Mouse (Mus musculus) midbrain, embryonic 16.5 days (tissue): ENCODE measurements around the gene Srrm4. TPM values are rescaled to one million over a fixed set of nuclear protein-coding genes. Genes with fewer than 3 reads are reported as not detected.

Source experiments
- ATAC-seq: fragments of 200-750 bp; cut with Nextera tagmentation; 2 replicates; pipeline ENCODE4 v1.8.0; 2017; ENCODE audit warnings: moderate TSS enrichment
- H3K27ac ChIP-seq: fragments of 300-500 bp; sonication (generic); 2 replicates; pipeline ENCODE4 v1.5.1; 2014; ENCODE audit warnings: mild to moderate bottlenecking, low read length, mixed read lengths
- H3K27me3 ChIP-seq: fragments of 300-500 bp; sonication (generic); 2 replicates; pipeline ENCODE4 v1.6.1; 2014; ENCODE audit warnings: low read depth, low read length, mixed read lengths; ENCODE audit not compliant: control insufficient read depth, insufficient read depth
- H3K36me3 ChIP-seq: fragments of 300-500 bp; sonication (generic); 2 replicates; pipeline ENCODE4 v1.6.1; 2014; ENCODE audit warnings: mild to moderate bottlenecking, low read length, moderate library complexity, mixed read lengths; ENCODE audit not compliant: control insufficient read depth, insufficient read depth
- H3K4me1 ChIP-seq: fragments of 300-500 bp; sonication (generic); 2 replicates; pipeline ENCODE4 v1.6.1; 2014; ENCODE audit warnings: mild to moderate bottlenecking, low read length, mixed read lengths; ENCODE audit not compliant: control insufficient read depth, insufficient read depth
- H3K4me2 ChIP-seq: fragments of 300-500 bp; sonication (generic); 2 replicates; pipeline ENCODE4 v1.6.1; 2014; ENCODE audit warnings: mild to moderate bottlenecking, low read length, mixed read lengths
- H3K4me3 ChIP-seq: fragments of 300-500 bp; sonication (generic); 2 replicates; pipeline ENCODE4 v1.5.1; 2014; ENCODE audit warnings: low read depth, mild to moderate bottlenecking, low read length, moderate library complexity, mixed read lengths
- H3K9ac ChIP-seq: fragments of 300-500 bp; sonication (generic); 2 replicates; pipeline ENCODE4 v1.6.1; 2014; ENCODE audit warnings: low read depth, low read length, mixed read lengths
- H3K9me3 ChIP-seq: fragments of 300-500 bp; sonication (generic); replicated peaks from 2 replicates; pipeline ENCODE4 v1.6.1; 2014; ENCODE audit warnings: mild to moderate bottlenecking, low read length, mixed read lengths; ENCODE audit not compliant: control insufficient read depth, poor library complexity, severe bottlenecking
- WGBS: fragments of 180-500 bp; shearing (Covaris S2); extraction: QIAGEN DNeasy Blood & Tissue Kit; methylation state at CpG from one replicate; pipeline ENCODE4 v1.1.7; 2014; 5-methylcytosine and 5-hydroxymethylcytosine counted together
- polyA plus RNA-seq: library from polyadenylated mRNA; unstranded; fragments of >200 nt; fragmentation: Nextera tagmentation; extraction: Ambion mirVana; gene quantifications from 2 replicates; pipeline ENCODE4 v1.2.1, GENCODE M21; 2015

Srrm4 gene
- polyA plus RNA-seq, 1 experiment from 2014 or later = 16.6 TPM

DNA sequence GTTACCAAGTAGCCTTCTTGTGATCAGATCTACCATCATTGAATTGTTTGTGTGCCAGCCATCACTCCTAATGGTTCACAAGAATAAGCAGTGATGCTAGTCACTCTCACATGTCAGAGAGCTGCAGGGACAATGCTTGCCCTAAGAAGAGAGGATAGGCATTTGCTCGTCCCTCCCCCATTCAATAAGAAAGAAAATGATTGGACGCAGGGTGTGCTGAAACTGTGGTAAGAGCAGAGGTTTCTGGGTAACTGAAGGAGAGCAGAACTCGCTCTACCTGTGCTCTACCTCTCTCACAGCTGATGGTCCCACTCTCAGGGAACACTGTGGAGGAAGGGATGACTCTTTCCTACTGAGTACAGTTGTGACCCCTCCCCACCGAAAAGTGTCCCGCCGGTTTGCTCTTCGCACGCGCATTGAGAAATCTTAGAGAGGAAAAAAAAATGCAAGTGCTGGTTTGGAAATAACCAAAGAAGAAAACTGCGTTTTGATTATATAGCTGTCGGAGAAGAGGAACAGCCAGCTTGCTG lies 143.7 kb downstream of the Srrm4 start:
- WGBS = 45% methylated on average over 11 of the region's 11 CpGs
- Histone ChIP-seq H3K9me3 (no peaks in the 10 kb centered on the region), H3K4me3 (no peak overlapping the region), H3K27me3 (no peaks in the 10 kb centered on the region), H3K4me1 (no peaks in the 10 kb centered on the region; the same call in 1 of the 2 replicates), H3K36me3 (peaks cover 25% of the 10 kb centered on the region), H3K9ac (no peak overlapping the region), H3K4me2 (no peak overlapping the region), H3K27ac (no peak overlapping the region)
- ATAC-seq = no peak

DNA sequence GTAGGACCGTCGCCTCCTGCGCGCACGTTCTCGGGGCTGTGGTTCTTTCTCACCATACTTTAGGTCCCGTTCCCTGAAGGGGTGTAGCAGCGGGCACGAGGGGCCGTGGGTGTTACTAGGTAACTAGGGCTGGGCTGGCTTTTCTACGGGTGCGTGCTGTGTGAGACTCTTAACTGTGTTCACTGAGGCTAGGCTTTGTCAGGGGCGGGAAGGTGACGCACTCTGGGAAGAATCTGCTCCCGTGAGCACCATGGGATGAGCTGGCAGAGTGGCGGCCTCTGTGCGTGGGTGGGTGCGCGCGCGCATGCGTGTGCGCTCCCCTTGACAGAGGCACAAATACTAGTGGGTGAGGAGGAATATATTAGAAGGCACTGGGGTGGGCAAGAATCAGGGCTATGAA lies 145.1 kb downstream of the Srrm4 start:
- no peaks in the 10 kb centered on the region; the same call in 1 of the 2 replicates for H3K4me1 ChIP-seq
- H3K4me2 ChIP-seq = no peak overlapping the region
- H3K9ac ChIP-seq = no peak overlapping the region
- H3K27me3 ChIP-seq = no peaks in the 10 kb centered on the region
- no peak for ATAC-seq
- WGBS = 51% methylated on average over 23 of the region's 23 CpGs
- H3K27ac ChIP-seq = no peak overlapping the region
- H3K36me3 ChIP-seq = peaks cover 20% of the 10 kb centered on the region
- H3K9me3 ChIP-seq = no peaks in the 10 kb centered on the region
- no peak overlapping the region for H3K4me3 ChIP-seq

DNA sequence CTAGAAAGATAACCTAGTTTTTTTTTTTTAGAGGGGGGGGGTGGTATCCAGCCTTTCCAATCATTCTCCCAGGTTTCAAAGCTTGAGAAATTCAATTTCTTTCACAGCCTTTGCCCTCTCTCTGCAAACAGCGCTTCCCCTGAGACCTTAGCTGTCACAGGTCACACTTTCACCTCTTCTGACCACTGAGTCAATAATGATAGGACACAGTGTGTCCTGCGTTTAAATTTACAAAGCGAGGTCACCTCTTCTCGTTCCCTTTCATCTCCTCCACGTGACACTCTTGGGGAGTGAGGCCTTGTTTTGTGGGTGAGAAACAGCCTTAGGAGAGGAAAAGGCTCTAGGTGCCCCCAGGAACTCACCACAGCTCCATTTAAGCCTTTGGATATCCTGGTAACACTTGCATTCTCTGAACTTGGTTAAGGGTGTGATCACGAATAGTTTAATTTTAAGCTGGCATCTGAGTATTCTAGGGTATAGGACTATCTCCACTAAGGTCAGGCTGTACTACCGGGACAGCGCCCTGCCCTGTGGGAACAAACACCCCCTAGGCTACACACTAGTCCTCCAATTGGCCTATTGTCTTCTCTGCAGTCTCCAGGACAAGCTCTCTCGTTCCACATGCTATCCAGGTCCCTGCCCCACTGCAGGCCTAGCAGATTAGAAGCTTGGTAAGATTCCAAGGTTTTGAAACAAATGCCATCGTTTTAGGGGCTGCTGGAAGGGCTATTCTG lies 145.8 kb downstream of the Srrm4 start:
- H3K4me1 ChIP-seq = no peaks in the 10 kb centered on the region; the same call in 1 of the 2 replicates
- H3K4me3 ChIP-seq = no peak overlapping the region
- no peaks in the 10 kb centered on the region for H3K9me3 ChIP-seq
- no peak overlapping the region for H3K4me2 ChIP-seq
- no peak for ATAC-seq
- H3K27ac ChIP-seq = no peak overlapping the region
- WGBS = 62% methylated on average over 10 of the region's 10 CpGs
- no peaks in the 10 kb centered on the region for H3K27me3 ChIP-seq
- H3K9ac ChIP-seq = no peak overlapping the region
- H3K36me3 ChIP-seq = peaks cover 18% of the 10 kb centered on the region

DNA sequence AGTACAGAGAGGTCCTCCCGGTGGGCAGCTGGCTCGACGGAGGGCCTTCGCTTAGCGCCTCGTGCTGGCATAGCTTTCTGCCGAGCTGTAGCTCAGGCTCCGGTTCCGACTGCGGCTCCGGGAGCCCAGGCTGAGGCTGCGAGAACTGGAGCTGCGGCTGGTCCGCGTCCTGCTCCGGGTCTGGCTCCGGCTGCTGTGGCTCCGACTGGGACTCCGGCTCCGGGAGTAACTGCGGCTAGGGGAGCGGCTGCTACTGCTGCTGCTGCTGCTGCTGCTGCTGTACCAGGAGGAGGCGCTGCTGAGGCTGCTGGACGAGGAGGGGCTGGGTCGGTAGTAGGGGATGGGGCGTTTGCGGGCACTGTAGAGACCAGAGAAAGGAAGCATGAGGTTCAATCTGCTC lies 147.1 kb downstream of the Srrm4 start:
- H3K36me3 ChIP-seq = peaks cover 16% of the 10 kb centered on the region
- no peak overlapping the region for H3K4me2 ChIP-seq
- H3K4me3 ChIP-seq = no peak overlapping the region
- no peak overlapping the region for H3K9ac ChIP-seq
- no peak overlapping the region for H3K27ac ChIP-seq
- no peak for ATAC-seq
- H3K9me3 ChIP-seq = no peaks in the 10 kb centered on the region
- H3K4me1 ChIP-seq = no peaks in the 10 kb centered on the region; the same call in 1 of the 2 replicates
- H3K27me3 ChIP-seq = no peaks in the 10 kb centered on the region
- 70% methylated on average over 27 of the region's 27 CpGs for WGBS

DNA sequence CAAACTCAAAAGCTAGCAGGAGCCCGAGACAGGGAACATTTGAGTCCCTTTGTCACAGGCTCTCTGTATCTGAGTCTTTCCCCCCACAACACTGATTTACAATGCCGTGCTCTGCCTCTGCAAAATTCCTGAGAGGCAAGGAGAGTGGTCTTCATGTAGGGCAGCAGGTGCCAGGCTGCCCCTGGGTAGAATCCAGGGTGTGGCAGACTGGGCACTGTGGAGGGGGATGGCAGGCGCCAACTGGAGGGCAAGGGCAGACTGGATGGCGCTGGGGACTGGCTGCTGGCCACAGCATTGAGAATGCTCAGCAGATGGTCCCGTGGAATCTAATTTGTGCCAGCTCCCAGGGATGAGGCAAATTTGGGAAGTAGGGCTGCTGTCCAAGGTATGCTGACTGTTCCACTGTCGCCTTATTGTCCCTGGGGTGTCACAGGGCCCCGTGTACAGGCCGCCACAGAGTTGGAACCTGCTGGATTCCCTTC lies 148.1 kb downstream of the Srrm4 start:
- 0 out of 2 replicates have a peak, but pooled peaks have one; percentile 39 for ATAC-seq
- Histone ChIP-seq H3K4me3 (no peak overlapping the region), H3K9ac (no peak overlapping the region), H3K4me1 (no peaks in the 10 kb centered on the region; the same call in 1 of the 2 replicates), H3K36me3 (peaks cover 12% of the 10 kb centered on the region), H3K9me3 (no peaks in the 10 kb centered on the region), H3K27ac (peak overlapping the region; percentile 54; the same call in 1 of the 2 replicates), H3K27me3 (no peaks in the 10 kb centered on the region), H3K4me2 (no peak overlapping the region)
- 65% methylated on average over 8 of the region's 8 CpGs for WGBS

DNA sequence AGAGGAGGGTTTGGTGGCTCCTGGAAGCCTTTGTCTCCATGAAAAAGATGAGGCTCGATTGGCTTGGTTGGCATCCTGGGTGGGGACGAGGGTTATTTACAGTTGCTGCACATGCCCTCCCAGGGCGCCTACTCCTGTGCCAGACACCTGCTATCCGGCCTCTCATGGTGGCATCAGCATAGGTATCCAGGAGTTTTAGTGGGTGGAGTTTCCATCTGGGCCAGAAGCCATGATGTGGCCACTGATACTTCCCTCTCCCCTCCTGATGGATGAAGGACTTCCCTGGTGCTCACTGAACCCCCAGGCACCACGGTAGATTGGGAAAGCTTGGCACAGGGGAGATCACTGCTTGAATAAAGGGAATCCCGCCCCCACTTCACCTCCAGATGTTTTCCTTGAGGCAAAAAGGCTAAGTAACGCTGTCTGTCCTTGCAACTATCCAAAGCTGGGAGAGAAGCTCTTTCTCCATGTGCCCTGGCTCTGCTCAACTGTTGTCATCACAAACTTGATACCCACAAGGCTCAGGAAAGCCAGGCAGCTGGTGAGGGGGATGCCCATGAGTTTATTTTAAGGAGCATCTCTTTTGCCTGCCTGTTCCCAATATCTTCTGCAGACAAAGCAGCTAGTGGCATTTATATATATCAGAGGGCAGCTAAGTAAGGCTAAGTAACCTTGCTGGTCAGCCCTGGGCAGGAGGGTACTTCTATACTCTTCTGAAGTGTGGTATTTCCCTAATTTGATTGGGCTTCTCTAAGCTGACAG lies 148.7 kb downstream of the Srrm4 start:
- Histone ChIP-seq H3K9me3 (no peaks in the 10 kb centered on the region), H3K4me1 (no peaks in the 10 kb centered on the region; the same call in 1 of the 2 replicates), H3K4me2 (no peak overlapping the region), H3K9ac (no peak overlapping the region), H3K27me3 (no peaks in the 10 kb centered on the region), H3K36me3 (peaks cover 12% of the 10 kb centered on the region), H3K4me3 (no peak overlapping the region), H3K27ac (peak overlapping the region; percentile 54; the same call in 1 of the 2 replicates)
- WGBS = 75% methylated on average over 7 of the region's 7 CpGs
- ATAC-seq = no peak

DNA sequence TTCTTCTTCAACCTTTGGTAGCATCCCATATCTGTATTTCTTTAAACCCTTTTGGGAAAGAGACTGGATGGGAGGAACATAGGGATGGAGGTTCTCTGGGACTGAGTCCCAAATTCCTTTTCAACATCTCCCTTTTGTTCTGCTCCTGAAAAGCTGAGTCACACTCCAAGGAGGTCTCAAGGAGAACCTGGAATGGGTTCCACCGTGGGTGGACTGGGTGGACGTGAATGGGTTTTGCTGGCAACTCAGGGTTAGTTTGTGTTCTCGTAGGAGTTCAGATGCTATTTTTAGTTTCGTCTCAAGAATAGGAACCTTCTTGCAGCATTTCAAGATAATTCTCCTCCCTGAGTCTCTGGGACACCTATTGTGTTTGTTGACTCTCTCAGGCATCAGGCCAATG lies 151.4 kb downstream of the Srrm4 start:
- WGBS = 77% methylated on average over 4 of the region's 4 CpGs
- H3K9me3 ChIP-seq = no peaks in the 10 kb centered on the region
- ATAC-seq = no peak
- H3K36me3 ChIP-seq = peaks cover 7% of the 10 kb centered on the region
- H3K4me2 ChIP-seq = no peak overlapping the region
- no peak overlapping the region for H3K4me3 ChIP-seq
- H3K4me1 ChIP-seq = 0 out of 2 replicates have a peak, but pooled peaks cover 2% of the 10 kb centered on the region
- no peak overlapping the region for H3K9ac ChIP-seq
- H3K27me3 ChIP-seq = no peaks in the 10 kb centered on the region
- no peak overlapping the region for H3K27ac ChIP-seq

DNA sequence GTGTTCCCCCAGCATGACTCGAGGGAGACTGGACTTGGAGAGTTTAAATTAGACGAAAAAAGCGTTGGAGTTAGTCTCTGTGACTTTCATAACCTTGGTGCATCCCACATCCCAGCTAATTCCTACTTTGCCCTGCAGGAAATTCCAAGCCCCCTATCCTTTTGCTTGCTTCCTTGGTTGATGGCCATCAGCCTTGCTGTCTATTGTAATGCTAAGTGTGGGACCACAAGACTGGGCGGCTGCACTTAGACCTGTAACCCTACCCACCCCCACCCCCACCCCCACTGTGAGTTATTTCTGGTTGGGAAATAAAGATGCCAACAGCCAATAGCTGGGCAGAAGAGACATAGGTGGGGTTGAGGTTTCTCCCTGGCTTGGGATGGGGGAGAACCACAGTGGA lies 153.3 kb downstream of the Srrm4 start:
- Histone ChIP-seq H3K9ac (no peak overlapping the region), H3K27ac (no peak overlapping the region), H3K4me2 (no peak overlapping the region), H3K4me1 (0 out of 2 replicates have a peak, but pooled peaks cover 5% of the 10 kb centered on the region), H3K4me3 (no peak overlapping the region), H3K36me3 (no peaks in the 10 kb centered on the region), H3K9me3 (no peaks in the 10 kb centered on the region), H3K27me3 (no peaks in the 10 kb centered on the region)
- WGBS = 24% methylated on average over 4 of the region's 4 CpGs
- no peak for ATAC-seq
